Mouse (Mus musculus): Measurements from ENCODE around the gene Aebp1. TPM values are rescaled to one million over a fixed set of nuclear protein-coding genes. Genes with fewer than 3 reads are reported as not detected.

Gene Aebp1
- total RNA-seq (2022), result 100 to 1,000 TPM; 443 to 768 (median 514) TPM

- DNase-seq, result peak; percentile 82
These were observed at the start of gene Aebp1 for GRCm38 (mm10) chr11:5861678-5862393. TSS of gene Aebp1 (plus strand) at chr11:5861947.

- DNase-seq, result no peak
These were observed 48.4 kb upstream of the Aebp1 start for GRCm38 (mm10) chr11:5813381-5813780.

GRCm38 (mm10) chr11:5819223-5819622 lies 42.5 kb upstream of the Aebp1 start:
- no peak for DNase-seq

GRCm38 (mm10) chr11:5825432-5825831 lies 36.3 kb upstream of the Aebp1 start:
- DNase-seq, result no peak

- DNase-seq, result no peak
These were observed 33.8 kb upstream of the Aebp1 start for GRCm38 (mm10) chr11:5827931-5828330.

- no peak for DNase-seq
These were observed 33.1 kb upstream of the Aebp1 start for GRCm38 (mm10) chr11:5828509-5829191.

- DNase-seq, result no peak
These were observed 32.4 kb upstream of the Aebp1 start for GRCm38 (mm10) chr11:5829327-5829726.

GRCm38 (mm10) chr11:5834506-5834905 lies 27.2 kb upstream of the Aebp1 start:
- no peak for DNase-seq

GRCm38 (mm10) chr11:5835057-5835456 lies 26.7 kb upstream of the Aebp1 start:
- no peak for DNase-seq

GRCm38 (mm10) chr11:5836126-5836525 lies 25.6 kb upstream of the Aebp1 start:
- no peak for DNase-seq

- DNase-seq, result peak; percentile 90
These were observed 24.2 kb upstream of the Aebp1 start, which contains the start of gene Polm for GRCm38 (mm10) chr11:5837251-5838246. TSS of gene Polm (minus strand) at chr11:5838016.

GRCm38 (mm10) chr11:5840346-5840745 lies 21.4 kb upstream of the Aebp1 start:
- DNase-seq, result no peak

GRCm38 (mm10) chr11:5841751-5842150 lies 20.0 kb upstream of the Aebp1 start:
- no peak for DNase-seq

GRCm38 (mm10) chr11:5843131-5843530 lies 18.6 kb upstream of the Aebp1 start:
- no peak for DNase-seq

GRCm38 (mm10) chr11:5846639-5847345 lies 15.0 kb upstream of the Aebp1 start:
- no peak for DNase-seq

GRCm38 (mm10) chr11:5848741-5849140 lies 13.0 kb upstream of the Aebp1 start:
- no peak for DNase-seq

GRCm38 (mm10) chr11:5849316-5849715 lies 12.4 kb upstream of the Aebp1 start:
- DNase-seq, result no peak

GRCm38 (mm10) chr11:5850452-5850851 lies 11.3 kb upstream of the Aebp1 start:
- no peak for DNase-seq

GRCm38 (mm10) chr11:5851021-5851736 lies 10.6 kb upstream of the Aebp1 start:
- DNase-seq, result no peak

GRCm38 (mm10) chr11:5852314-5852713 lies 9.4 kb upstream of the Aebp1 start:
- DNase-seq, result no peak

- DNase-seq, result no peak
These were observed 6.3 kb upstream of the Aebp1 start for GRCm38 (mm10) chr11:5855481-5855880.

Data from adrenal gland, adult 8-10 months (tissue).